Mouse (Mus musculus) monocyte, adult 2 months (primary cell): ENCODE measurements around the gene Picalm.
"Not testable (repeated sequence)": the region's sequence is repeated elsewhere in the genome, so short reads cannot be mapped to it uniquely, and the experiment has no call there.

Experiments
- DNase-seq, 2 experiments: peaks; one replicate each; pipeline ENCODE4 v3.0.0; 2022; ENCODE audit warnings: low spot score in 2 of 2, low read depth in 1 of 2

Gene Picalm

DNA sequence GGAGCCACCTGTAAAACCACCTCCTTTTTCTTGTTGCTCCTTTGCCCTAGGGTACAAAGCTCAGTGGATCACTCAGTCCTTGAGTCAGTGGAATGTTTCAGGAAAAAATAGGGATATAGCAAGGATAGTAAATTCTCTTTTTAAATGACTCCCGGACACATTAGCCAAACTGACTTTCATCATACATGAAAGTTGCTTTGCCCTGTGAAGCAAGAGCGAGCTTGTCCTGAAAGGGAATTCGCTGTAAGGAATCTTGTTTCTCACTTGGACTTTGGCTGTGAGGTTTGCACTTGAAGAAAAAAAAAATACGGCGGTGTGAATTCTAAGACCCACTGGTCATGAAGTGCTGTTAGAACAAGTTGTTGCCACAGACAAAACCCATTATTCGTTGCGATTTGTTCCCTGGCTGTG is 1.8 kb downstream of the Picalm start:
- DNase-seq, result no peak

DNA sequence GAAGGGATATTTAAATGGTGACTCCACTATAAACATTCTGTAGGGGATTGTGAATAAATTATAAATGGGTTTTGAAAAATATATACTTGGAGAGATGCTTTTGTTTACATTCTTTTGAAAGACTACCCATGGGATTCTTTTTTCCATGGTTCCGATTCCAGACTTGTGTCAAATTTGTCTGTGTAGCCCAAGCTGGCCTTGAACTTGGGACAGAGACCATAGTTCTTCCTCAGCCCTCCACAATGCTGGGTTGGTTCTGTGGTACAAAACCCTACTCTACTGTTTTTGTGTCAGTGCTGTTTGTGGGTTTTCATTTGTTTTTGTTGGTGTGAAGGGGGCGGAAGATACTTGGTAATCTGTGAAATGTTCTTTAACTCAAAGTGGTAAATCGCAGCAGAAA is 2.3 kb downstream of the Picalm start:
- no peak for DNase-seq

DNA sequence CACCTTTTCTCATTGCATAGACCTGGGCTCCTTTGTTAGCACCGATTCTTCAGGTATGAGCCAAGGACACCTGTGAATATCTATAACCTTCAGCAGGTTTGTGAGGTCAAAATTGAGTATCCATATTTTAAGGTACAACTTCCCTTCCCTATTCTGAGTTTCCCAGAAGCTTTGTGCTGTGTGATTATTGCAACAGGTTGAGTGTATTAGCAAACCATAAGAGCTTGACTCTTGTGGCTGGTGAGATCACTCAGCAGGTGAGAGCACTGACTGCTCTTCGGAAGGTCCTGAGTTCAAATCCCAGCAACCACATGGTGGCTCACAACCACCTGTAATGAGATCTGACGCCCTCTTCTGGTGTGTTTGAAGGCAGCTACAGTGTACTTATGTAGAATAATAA is 6.7 kb downstream of the Picalm start:
- no peak for DNase-seq

DNA sequence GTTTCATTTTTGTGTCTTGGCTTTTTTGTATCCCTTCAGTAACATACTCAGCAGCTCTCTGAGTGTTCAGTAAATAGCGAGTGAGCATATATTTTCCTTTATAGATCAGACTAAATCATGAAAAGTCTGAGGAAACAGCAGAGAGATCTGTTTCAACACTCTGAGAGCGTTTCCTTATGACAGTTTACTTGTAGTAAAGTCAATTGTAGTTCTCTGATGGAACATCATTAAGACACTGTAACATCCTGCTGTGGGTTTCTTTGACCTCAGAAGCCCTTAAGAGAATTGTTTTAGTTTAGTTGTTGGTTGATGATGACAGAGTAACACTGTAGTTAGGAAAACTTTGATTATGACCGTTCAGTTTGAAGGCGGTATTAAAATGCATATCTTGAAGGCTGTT is 8.3 kb downstream of the Picalm start:
- no peak for DNase-seq

DNA sequence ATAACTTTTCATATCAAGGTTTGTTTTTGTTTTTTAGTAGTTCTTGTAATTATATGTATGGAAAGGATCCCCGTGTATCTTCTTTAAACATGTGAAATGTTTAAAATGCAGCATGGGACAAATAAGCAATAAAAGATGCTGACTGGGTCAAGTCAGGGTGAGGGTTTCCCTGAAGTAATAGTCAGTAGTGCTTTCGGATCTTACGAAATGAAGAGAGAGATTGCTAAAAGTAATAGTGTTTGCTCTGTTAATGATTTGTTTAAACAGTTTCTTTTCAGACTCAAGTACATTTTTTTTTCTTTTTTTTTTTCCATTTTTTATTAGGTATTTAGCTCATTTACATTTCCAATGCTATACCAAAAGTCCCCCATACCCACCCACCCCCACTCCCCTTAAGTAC is 10.3 kb downstream of the Picalm start:
- no peak for DNase-seq

DNA sequence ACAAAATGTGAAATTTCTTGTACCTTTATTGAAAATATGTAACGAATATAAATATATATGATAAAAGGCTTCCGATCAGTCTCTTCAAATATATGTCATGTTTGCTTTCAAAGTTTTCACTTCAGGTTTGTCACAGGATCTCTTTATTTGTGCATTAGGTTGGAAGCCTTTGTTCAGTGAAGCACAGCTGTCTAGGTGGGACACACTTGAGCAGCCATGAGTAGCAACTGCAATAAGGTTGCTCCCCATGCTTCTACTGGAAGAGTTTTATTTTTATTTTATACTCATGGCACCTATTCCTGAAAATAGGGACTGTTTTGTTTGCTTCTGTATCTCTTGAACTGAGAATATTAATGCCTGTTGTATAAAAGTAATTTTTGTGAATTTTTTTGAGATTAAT is 14.3 kb downstream of the Picalm start:
- DNase-seq, result no peak

DNA sequence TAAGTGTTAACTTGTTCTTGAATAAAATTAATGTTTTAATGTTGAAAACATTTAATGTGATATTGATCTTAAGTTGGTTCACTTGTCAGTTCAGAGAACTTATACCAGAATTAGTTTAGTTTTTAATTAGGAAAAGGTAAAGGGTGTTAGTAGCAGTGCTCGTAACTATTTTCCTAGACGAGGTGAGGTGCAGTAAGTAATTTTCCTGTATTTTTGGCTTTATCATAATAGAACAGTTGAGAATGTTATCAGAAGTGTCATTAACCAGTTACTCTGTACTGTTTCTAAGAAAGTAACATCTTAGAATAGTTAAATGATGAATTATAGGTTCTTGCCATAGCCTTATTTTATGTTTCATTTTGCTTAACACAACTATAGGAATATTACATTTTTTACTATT is 15.0 kb downstream of the Picalm start:
- no peak for DNase-seq

DNA sequence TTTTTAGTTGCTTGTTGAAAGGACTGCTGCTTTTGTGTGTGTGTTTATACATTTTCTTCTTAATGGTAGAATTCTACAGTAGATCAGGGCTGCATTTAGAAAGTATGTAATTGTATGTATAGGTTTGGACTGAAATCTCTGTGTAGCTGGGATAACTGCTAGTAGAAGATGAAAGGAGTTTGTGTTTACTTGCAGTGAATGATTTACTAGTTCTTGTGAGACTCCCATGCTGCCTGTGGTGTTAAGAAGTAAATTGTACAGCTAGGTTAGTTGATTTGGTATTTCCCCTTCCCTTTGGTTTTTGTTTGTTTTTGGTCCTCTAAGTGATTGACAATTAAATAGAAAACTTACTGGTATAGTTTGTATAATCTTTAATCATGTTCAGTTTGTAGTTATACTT is 15.4 kb downstream of the Picalm start:
- no peak for DNase-seq

DNA sequence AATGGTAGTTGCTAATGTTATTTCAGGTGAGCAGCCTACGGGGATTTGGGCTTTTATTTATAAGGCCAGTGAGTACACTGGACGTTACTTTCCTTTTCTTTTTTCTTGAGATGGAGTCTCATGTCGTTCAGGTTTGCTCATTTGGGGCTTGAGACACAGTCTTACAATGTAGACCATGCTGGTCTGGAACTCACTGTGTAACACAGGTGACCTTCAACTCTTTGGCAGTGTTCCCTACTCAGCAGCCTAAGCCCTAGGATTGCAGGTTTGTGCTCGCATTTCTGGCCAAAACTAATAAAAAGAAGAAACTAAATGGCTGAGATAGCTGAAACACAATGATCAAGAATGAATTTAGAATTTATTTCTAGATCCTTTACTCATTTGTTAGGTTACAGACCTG is 15.9 kb downstream of the Picalm start:
- no peak for DNase-seq

DNA sequence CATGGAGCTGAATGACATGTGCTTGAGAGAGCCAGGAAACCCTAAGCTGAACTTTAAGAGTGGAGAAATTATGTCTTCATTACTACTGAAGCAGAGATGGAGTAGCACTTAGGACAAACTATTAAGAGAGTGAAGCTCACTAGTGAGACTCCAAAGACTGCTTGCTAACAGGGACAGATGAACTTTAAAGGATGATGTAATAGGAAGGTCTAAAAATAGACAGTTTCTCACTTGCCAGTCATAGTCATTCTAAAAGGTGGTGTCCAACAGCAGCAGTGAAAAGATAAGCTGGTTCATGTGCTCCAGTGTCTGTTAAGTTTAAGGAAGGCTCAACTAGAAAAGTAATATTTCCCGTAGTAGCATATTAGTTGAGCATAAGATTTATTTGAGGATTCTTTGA is 16.3 kb downstream of the Picalm start:
- no peak for DNase-seq

DNA sequence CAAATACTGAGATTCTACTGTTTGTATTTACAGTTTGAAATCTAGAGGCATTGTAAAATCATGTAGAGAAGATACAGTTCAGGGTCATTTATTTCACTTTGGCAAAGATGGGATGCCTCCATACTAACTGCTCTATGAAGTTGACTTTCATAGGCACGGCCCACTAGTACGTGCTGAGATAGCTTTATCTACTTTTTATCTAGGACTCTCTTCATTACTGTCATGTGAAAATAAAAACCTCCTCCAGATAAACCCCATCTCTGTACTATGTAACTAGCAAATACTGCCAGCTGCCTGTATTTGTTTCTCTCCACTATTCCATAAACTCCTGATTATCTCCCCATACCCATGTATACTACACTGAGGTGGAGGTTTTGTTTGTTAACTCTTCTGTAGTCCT is 18.0 kb downstream of the Picalm start:
- DNase-seq, result no peak

DNA sequence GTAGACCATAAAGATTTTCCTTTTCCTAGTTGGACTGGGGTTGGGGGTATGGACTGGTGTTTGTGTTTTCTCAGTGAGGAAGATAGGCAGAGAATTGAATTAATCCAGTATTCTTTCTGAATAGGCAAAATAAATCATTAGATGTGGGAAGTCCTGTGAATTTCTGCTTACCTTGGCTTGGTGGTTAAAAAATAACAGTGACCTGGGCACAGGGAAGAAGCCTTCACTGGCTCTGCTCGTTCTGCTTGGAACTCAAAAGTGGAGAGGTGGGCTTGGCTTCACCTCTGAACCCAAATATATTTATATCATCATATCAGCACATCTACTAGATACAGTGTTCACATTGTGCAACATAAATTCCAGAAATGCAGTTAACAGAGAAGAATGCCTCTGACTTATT is 18.5 kb downstream of the Picalm start:
- no peak for DNase-seq

DNA sequence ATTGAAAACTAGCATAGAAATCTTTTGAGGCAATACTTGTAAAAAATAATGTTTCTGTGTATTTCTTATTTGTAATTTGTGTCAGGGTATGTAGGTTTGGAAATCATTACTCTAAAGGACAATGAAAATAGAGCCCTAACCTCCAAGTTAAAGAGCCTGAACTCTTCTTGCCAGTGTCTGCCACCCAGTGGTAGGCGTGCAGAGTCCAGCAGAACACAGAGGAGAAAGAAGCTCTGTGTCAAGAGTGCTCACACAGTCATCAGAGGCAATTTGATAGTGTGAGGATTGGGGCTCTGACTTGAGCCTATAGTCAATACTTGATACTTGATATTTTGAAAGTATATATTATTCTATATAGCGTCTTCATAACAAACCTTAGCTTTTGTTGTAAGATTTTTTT is 20.3 kb downstream of the Picalm start:
- peak in 1 of 2 experiments; percentile 21 for DNase-seq

DNA sequence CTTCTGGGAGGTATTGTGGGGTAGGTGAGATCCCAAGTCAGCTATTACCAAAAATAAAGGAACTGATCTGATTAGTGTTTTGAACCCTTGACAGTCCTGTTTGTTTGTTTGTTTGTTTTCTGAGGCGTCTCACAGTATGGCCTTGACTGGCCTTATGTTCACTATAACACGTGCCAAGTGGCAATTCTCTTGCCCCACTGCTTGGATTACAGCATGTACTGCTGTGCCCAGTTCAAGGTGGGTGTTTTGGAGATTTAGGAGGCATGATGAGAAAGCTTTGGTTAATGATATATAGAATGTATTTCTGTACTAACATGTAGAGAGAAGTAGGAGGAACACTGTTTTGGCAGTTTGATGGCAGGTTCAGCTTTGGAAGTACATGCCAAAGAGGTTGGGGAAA is 28.0 kb downstream of the Picalm start:
- no peak for DNase-seq

DNA sequence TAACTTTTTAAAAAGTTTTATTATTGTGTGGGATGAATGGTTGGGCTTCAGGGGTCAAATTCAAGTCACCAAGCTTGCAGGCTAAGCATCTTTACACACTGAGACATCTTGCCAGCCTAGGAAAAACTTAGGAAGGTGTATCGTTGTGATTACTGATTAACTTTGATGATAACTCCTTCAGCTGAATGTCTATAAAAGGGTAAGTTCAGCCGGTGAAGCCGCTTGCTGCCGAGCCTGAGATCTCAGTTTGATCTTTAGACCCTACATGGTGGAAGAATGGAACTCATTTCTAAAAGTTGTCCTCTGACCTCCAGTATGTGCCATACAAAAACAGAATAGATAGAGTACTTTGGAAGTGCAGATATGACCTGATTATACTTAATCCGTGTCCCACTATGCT is 30.6 kb downstream of the Picalm start:
- DNase-seq, result no peak

DNA sequence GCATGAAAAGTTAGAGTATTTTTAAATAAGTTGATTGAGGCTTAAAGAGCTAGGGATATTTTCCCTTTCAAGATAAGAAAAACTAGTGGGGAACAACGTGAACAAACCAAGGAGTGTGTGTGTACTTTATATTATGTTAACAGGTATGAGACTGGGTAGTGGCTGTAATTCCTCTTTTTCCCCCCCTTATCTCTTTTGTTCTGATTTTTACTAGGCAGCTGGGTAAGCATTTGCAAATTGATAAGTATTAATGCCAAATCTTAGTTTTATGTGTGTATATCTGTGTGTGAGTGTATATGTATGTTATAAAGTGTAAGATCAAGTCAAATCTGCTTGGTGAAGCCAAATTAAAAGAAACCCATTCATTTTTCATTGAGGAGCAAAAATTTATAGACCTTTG is 34.3 kb downstream of the Picalm start:
- no peak for DNase-seq

DNA sequence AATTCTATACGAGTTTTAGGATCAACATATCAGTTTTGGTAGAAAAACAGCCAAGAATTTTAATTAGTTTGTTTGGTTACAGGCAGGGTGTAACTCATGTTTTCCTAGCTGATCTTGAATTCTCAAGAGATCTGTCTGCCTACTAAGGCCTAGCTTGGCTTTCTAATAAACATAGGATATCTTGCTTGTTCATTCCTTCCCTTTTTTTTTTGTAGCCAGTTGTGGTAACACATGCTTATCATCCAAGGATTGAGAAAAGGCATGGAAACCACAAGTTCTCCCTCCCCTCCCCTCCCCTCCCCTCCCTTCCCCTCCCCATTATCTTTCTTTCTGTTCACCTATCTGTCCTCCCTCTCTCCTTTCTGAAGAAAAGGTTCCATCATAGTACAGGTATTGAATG is 36.0 kb downstream of the Picalm start:
- no peak for DNase-seq

DNA sequence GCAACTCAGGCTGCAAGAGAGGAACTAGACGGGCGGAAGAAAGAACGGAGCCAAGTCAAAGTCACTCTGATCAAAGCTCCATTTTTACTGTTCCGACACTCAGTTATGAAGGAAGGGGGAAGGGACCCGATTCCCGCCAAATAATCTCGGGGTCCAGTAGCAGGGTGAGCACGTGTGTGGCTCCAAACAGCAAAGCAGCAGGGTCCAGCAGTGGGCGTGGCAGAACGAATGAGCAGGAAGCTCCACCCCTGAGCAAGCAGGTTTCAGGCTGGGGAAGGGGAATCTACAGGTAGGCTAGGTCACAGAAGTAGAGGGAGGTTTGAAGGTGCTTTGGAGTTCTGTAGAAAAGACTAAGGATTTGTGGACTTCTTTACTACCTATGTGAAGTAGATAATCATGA is 37.8 kb downstream of the Picalm start:
- not testable (repeated sequence) for DNase-seq

DNA sequence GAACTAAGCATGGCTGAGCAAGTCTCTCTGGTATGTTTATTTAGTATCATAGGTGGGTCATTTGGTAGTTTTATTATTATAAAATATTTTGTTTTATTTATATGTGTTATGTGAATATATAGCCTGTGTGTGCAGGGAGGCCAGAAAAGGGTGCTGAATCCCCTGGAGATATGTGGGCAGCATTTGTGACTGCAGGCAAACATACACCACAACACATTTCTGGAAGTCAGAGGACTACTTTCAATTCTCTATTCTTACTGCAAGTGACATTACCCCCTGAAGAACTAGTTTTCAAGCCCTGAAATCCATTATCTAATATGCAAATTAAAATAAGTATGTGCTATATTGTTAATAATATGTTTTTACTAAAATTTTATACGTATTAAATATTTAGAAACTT is 43.8 kb downstream of the Picalm start:
- no peak for DNase-seq

DNA sequence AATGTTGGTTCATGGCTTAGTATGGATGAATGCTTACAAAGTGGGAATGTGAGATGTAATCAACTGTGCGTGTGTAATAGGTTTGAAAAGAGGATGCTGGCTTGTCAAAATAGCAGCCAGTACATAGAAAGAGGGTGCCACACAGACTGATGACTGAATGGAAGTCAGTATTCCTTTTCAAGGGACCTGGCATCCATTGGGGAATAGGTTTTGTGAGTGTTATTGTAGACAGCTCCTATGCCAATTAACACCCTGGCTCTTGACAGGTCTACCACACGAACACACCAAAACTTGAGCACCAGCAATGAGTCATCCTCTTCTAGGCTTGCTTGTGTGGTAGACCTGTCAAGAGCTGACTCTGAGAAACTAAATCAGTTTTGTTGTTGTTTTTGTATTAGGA is 45.6 kb downstream of the Picalm start:
- no peak for DNase-seq

DNA sequence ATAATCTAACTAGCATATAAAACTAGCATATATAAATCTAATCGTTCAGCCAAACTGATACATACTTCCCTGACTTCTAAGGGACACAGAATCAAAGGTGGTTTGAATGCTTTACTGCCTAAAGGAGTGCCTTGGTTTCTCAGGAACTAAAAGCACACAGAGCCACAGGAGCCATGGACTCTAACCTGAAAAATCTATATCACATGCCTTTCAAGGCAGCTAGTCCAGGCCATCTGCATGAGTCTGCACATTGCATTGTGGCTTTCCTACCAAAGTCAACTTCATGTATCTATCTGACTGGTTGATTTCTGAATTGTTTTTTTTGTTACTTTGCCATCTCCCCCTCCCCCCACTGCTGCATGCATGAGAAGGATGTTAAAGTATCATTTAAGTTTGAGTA is 50.6 kb downstream of the Picalm start:
- no peak for DNase-seq

DNA sequence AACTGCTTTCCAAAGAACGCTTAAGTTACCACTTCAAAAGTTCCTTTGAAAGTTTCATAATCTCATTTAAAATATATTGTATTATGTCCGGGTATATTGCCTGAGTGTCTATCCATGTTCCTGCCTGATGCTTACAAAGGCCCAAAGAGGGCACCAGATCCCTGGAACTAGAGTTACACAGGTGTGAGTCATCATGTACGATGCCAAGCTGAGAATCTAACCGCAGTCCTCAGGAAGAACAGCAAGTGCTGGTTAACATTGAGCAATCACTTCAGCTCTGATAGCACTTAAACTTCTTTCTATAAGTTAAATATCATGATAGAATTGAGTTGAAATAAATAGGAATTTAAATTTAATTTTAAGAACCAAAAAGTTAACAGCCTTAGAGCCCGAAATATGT is 70.2 kb downstream of the Picalm start:
- no peak for DNase-seq

DNA sequence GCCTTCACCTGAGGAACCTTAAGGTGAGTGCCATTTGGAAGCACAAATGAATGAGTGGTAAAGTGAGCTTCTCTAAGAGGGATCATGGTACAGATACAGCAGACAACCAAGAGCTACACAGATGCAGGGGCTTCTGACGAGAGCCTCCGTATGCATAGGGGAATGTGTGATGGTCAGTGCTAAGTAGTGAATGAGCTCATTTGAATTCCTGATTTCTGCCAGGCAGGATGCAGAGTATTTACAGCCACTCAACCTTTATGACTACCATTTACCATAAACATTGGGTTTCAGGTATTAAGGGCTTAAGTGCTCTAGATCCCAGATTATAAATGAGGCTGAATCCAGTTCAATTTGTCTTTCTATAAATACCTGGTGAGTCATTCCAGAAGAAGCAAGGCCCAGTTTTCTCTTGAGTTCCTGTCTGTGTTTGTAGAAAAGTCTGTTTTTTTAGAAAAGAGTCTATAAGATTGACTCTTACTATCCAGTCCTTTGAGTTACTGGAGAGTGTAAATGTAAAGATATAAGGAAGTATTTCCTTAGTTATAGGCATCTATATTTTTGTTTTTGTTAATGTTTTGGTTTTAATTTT is 72.0 kb downstream of the Picalm start:
- no peak for DNase-seq

DNA sequence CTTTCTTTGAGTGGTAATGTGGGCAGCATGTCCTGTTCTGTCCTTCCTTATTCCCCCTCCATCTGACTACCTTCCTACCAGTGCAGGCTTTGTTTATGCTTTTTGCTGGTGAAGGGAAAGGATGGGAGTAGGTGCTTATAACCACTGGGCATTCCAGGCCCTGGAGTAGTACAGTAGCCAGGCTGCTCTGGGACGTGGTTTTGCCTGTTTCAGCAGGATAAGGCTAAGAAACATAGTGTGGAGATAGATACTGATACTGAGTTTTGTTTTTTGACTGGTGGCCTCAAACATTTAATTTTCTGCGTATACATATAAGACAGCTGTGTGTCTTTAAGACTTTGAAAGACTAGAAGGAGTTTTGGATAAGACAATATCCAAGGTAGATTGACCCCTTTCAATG is 73.9 kb downstream of the Picalm start:
- DNase-seq, result no peak
